ENCODE assay signal across 9 mouse cellular contexts in genomic region chr1:132377055-132377365, GRCm38 (mm10). TPM values are rescaled to one million over a fixed set of nuclear protein-coding genes. Genes with fewer than 3 reads are reported as not detected.
DNase-seq lines count a peak whose midpoint lies in the region; ATAC-seq and TF ChIP-seq lines count a peak whose summit lies in the region.
"Had no signal": no experiment of that assay in that cellular context is flagged by ENCODE, and none has a peak within 500 bp of the region (broad histone marks: within the 10 kb centered on the region; RNA-seq: fewer than 3 reads in every experiment).

No protein-coding gene starts in this region.

- H3K4me1 ChIP-seq in forebrain, embryonic 10.5 days, result peaks cover 67% of the 10 kb centered on the region
- H3K4me1 ChIP-seq in forebrain, postnatal 0 days (ENCODE audit: insufficient read depth), result peaks cover 11% of the 10 kb centered on the region; the same call in 1 of the 2 replicates
- peaks cover 47% of the 10 kb centered on the region for H3K4me1 ChIP-seq in lung, adult 2 months (ENCODE audit: control insufficient read depth, insufficient read depth, low read length)
- H3K4me1 ChIP-seq in liver, adult 2 months (ENCODE audit: control insufficient read depth, insufficient read depth, low read length), result peaks cover 3% of the 10 kb centered on the region; the same call in 1 of the 2 replicates
- peaks cover 60% of the 10 kb centered on the region for H3K4me1 ChIP-seq in olfactory bulb, adult 2 months (ENCODE audit: control insufficient read depth, insufficient read depth, low read length)

- peaks cover 95% of the 10 kb centered on the region for H3K36me3 ChIP-seq in forebrain, embryonic 10.5 days (replicated peaks)
- peaks cover 40% of the 10 kb centered on the region for H3K36me3 ChIP-seq in forebrain, postnatal 0 days (ENCODE audit: insufficient read depth)
- H3K36me3 ChIP-seq in liver, adult 2 months (ENCODE audit: control insufficient read depth, insufficient read depth, low read length), result no peaks in the 10 kb centered on the region

- no peaks in the 10 kb centered on the region for H3K9me3 ChIP-seq in forebrain, embryonic 10.5 days
- no peaks in the 10 kb centered on the region for H3K9me3 ChIP-seq in forebrain, postnatal 0 days (ENCODE audit: low read length)

- H3K27me3 ChIP-seq in forebrain, embryonic 10.5 days (ENCODE audit: poor library complexity, severe bottlenecking), result no peaks in the 10 kb centered on the region
- H3K27me3 ChIP-seq in forebrain, postnatal 0 days (ENCODE audit: insufficient read depth, low read length), result no peaks in the 10 kb centered on the region
- no peaks in the 10 kb centered on the region for H3K27me3 ChIP-seq in liver, adult 2 months (ENCODE audit: control insufficient read depth, insufficient read depth, low read length)

- no peak overlapping the region for H3K4me2 ChIP-seq in forebrain, postnatal 0 days (ENCODE audit: low read depth)

- no peak for DNase-seq in forebrain, embryonic 10.5 days (ENCODE audit: extremely low spot score, low spot score)
- DNase-seq in forebrain, postnatal 0 days, result no peak
- peak; percentile 51 to 73 for DNase-seq in lung, adult 18-20 months
- DNase-seq in lung, adult 2 months, result no peak
- no peak for DNase-seq in liver, adult 2 months (ENCODE audit: extremely low read depth, low read depth, low spot score)
- no peak for DNase-seq in testis, postnatal 10 days (ENCODE audit: low spot score)
- no peak for DNase-seq in ovary, postnatal 36 days (ENCODE audit: low spot score)
- DNase-seq: spleen, adult 18-20 months had no signal

- TF ChIP-seq POLR2A in lung, adult 2 months (IDR thresholded peaks at IDR 0.05; ENCODE audit: borderline replicate concordance, extremely low read depth, low read depth, low read length), result no peak; the same call in 1 of the 2 replicates
- no peak for TF ChIP-seq POLR2A in liver, adult 2 months (IDR thresholded peaks at IDR 0.05; ENCODE audit: extremely low read depth, insufficient read depth, low read length)
- TF ChIP-seq POLR2A in olfactory bulb, adult 2 months (IDR thresholded peaks at IDR 0.05; ENCODE audit: insufficient read depth, low read depth, low read length), result no peak

- TF ChIP-seq CTCF in forebrain, postnatal 0 days (IDR thresholded peaks at IDR 0.05; ENCODE audit: low read depth), result no peak
- TF ChIP-seq CTCF in lung, adult 2 months (IDR thresholded peaks at IDR 0.05; ENCODE audit: insufficient read depth, low read length), result no peak
- no peak for TF ChIP-seq CTCF in liver, adult 2 months (IDR thresholded peaks at IDR 0.05; ENCODE audit: low read depth, low read length)
- TF ChIP-seq CTCF in olfactory bulb, adult 2 months (IDR thresholded peaks at IDR 0.05; ENCODE audit: insufficient read depth, low read depth, low read length), result no peak

- no peak for ATAC-seq in forebrain, postnatal 0 days

- peak overlapping the region; percentile 52 for H3K27ac ChIP-seq in forebrain, embryonic 10.5 days
- H3K27ac ChIP-seq in forebrain, postnatal 0 days (ENCODE audit: low read depth, low read length), result no peak overlapping the region
- H3K27ac ChIP-seq in liver, adult 2 months (replicated peaks; ENCODE audit: insufficient read depth, low read depth, low read length), result peak overlapping the region; percentile 8
- H3K27ac ChIP-seq in olfactory bulb, adult 2 months (ENCODE audit: insufficient read depth, low read depth, low read length), result peak overlapping the region; percentile 38; the same call in 1 of the 2 replicates

- H3K4me3 ChIP-seq in forebrain, embryonic 10.5 days, result no peak overlapping the region
- H3K4me3 ChIP-seq in forebrain, postnatal 0 days (ENCODE audit: low read depth, low read length), result no peak overlapping the region
- no peak overlapping the region for H3K4me3 ChIP-seq in lung, adult 2 months (replicated peaks; ENCODE audit: extremely low read depth, low read depth, low read length)
- no peak overlapping the region for H3K4me3 ChIP-seq in liver, adult 2 months (ENCODE audit: insufficient read depth, low read depth, low read length)
- H3K4me3 ChIP-seq in olfactory bulb, adult 2 months (ENCODE audit: insufficient read depth, low read depth, low read length), result no peak overlapping the region

- WGBS in forebrain, embryonic 10.5 days, result 64% methylated on average over 7 of the region's 7 CpGs
- WGBS in forebrain, postnatal 0 days, result 69% methylated on average over 7 of the region's 7 CpGs
- WGBS in lung, adult 2 months, result 42% methylated on average over 7 of the region's 7 CpGs
- WGBS in liver, adult 2 months, result 64% methylated on average over 7 of the region's 7 CpGs
- 37% methylated on average over 7 of the region's 7 CpGs for WGBS in olfactory bulb, adult 2 months

- no peaks in the 10 kb centered on the region for H3K79me2 ChIP-seq in liver, adult 2 months (ENCODE audit: control insufficient read depth, insufficient read depth, low read length)

- H3K9ac ChIP-seq in forebrain, postnatal 0 days, result no peak overlapping the region
- no peak overlapping the region for H3K9ac ChIP-seq in liver, adult 2 months (ENCODE audit: low read depth, low read length)

RNA-seq across cellular contexts. Expression of gene Tmcc2, which starts 14.1 kb away (rescaled TPM):
- 7.9 and 8.8 TPM in 2 replicates for polyA plus RNA-seq in forebrain, embryonic 10.5 days (2016; fragmentation: Nextera tagmentation; extraction: Ambion mirVana)
- 104 TPM in 2 replicates for total RNA-seq in forebrain, postnatal 0 days (2014; rRNA removed)
- 37.4 and 41.9 TPM in 2 replicates for polyA plus RNA-seq in forebrain, postnatal 0 days (2015; fragmentation: Nextera tagmentation; extraction: Ambion mirVana)
- 135 and 154 TPM in 2 replicates for polyA plus RNA-seq in lung, adult 2 months (2012; rRNA removed)
- 1.6 and 1.9 TPM in 2 replicates for total RNA-seq in liver, adult 2 months (2014; rRNA removed)
- 2.2 and 2.5 TPM in 2 replicates for polyA plus RNA-seq in liver, adult 2 months (2012; rRNA removed)
- not detected in 2 replicates for polyA plus RNA-seq in olfactory bulb, adult 2 months (2012; ENCODE audit: insufficient read depth, insufficient read length, low replicate concordance, missing spikeins)

RNA-seq across cellular contexts. Expression of gene Dstyk, which starts 40.3 kb away (rescaled TPM):
- polyA plus RNA-seq in forebrain, embryonic 10.5 days (2016; fragmentation: Nextera tagmentation; extraction: Ambion mirVana), result 14.4 and 14.9 TPM in 2 replicates
- 18.3 and 18.9 TPM in 2 replicates for total RNA-seq in forebrain, postnatal 0 days (2014; rRNA removed)
- 4.8 and 6.0 TPM in 2 replicates for polyA plus RNA-seq in forebrain, postnatal 0 days (2015; fragmentation: Nextera tagmentation; extraction: Ambion mirVana)
- polyA plus RNA-seq in lung, adult 2 months (2012; rRNA removed), result 14.9 and 17.7 TPM in 2 replicates
- total RNA-seq in liver, adult 2 months (2014; rRNA removed), result 8.9 and 10.1 TPM in 2 replicates
- 3.6 and 4.1 TPM in 2 replicates for polyA plus RNA-seq in liver, adult 2 months (2012; rRNA removed)
- polyA plus RNA-seq in olfactory bulb, adult 2 months (2012; ENCODE audit: insufficient read depth, insufficient read length, low replicate concordance, missing spikeins), result not detected in 2 replicates

Comparison
In these comparisons a context has a peak if more than half of its experiments do, and no peak if none do; other contexts are left out.
1. DNase-seq: peak in lung, adult 18-20 months (2 of 2); none in forebrain, embryonic 10.5 days (single experiment), forebrain, postnatal 0 days (single experiment), lung, adult 2 months (single experiment), liver, adult 2 months (single experiment), testis, postnatal 10 days (single experiment) and ovary, postnatal 36 days (single experiment).